Mouse (Mus musculus): Measurements from ENCODE around the gene Ldhb.
"Not testable (repeated sequence)": the region's sequence is repeated elsewhere in the genome, so short reads cannot be mapped to it uniquely, and the experiment has no call there.

Ldhb gene

GRCm38 (mm10) chr6:142512902-142513301 is 5.1 kb upstream of the Ldhb start:
- in situ Hi-C loops (cut with MboI), result no loop called here

GRCm38 (mm10) chr6:142511516-142512135 is 3.9 kb upstream of the Ldhb start:
- in situ Hi-C loops (cut with MboI), result no loop called here

GRCm38 (mm10) chr6:142508663-142509062 is 906 bp upstream of the Ldhb start:
- in situ Hi-C loops (cut with MboI), result no loop called here

- in situ Hi-C loops (cut with MboI), result no loop called here
These were observed 548 bp downstream of the Ldhb start for GRCm38 (mm10) chr6:142507033-142507784.

- in situ Hi-C loops (cut with MboI), result no loop called here
These were observed 1.3 kb downstream of the Ldhb start for GRCm38 (mm10) chr6:142506338-142507032.

GRCm38 (mm10) chr6:142503601-142504000 is 4.2 kb downstream of the Ldhb start:
- in situ Hi-C loops (cut with MboI), result no loop called here

- in situ Hi-C loops (cut with MboI), result no loop called here
These were observed 5.1 kb downstream of the Ldhb start for GRCm38 (mm10) chr6:142502519-142503125.

- in situ Hi-C loops (cut with MboI), result not testable (repeated sequence)
These were observed 17.6 kb downstream of the Ldhb start for GRCm38 (mm10) chr6:142490114-142490513.

GRCm38 (mm10) chr6:142487638-142488037 is 20.1 kb downstream of the Ldhb start:
- in situ Hi-C loops (cut with MboI), result no loop called here

GRCm38 (mm10) chr6:142485478-142486123 is 22.2 kb downstream of the Ldhb start:
- in situ Hi-C loops (cut with MboI), result no loop called here

- in situ Hi-C loops (cut with MboI), result no loop called here
These were observed 30.5 kb downstream of the Ldhb start for GRCm38 (mm10) chr6:142477239-142477638.

- in situ Hi-C loops (cut with MboI), result no loop called here
These were observed 35.0 kb downstream of the Ldhb start, which contains the start of gene Gys2 for GRCm38 (mm10) chr6:142472801-142473203. Gene Gys2 (minus strand): TSS chr6:142473109.

GRCm38 (mm10) chr6:142471141-142471540 is 36.6 kb downstream of the Ldhb start:
- in situ Hi-C loops (cut with MboI), result no loop called here

GRCm38 (mm10) chr6:142469602-142470001 is 38.2 kb downstream of the Ldhb start:
- in situ Hi-C loops (cut with MboI), result no loop called here

GRCm38 (mm10) chr6:142462194-142462593 is 45.6 kb downstream of the Ldhb start:
- in situ Hi-C loops (cut with MboI), result no loop called here

- in situ Hi-C loops (cut with MboI), result no loop called here
These were observed 48.6 kb downstream of the Ldhb start for GRCm38 (mm10) chr6:142459017-142459678.

- in situ Hi-C loops (cut with MboI), result no loop called here
These were observed 49.7 kb downstream of the Ldhb start for GRCm38 (mm10) chr6:142458010-142458409.

GRCm38 (mm10) chr6:142455314-142455996 is 52.3 kb downstream of the Ldhb start:
- in situ Hi-C loops (cut with MboI), result no loop called here

- in situ Hi-C loops (cut with MboI), result no loop called here
These were observed 54.4 kb downstream of the Ldhb start for GRCm38 (mm10) chr6:142453311-142453710.

GRCm38 (mm10) chr6:142451381-142451780 is 56.4 kb downstream of the Ldhb start:
- in situ Hi-C loops (cut with MboI), result no loop called here
